Mouse (Mus musculus) stomach, embryonic 15.5 days (tissue): ENCODE measurements around the gene Angptl8. TPM values are rescaled to one million over a fixed set of nuclear protein-coding genes. Genes with fewer than 3 reads are reported as not detected.

Experiments used
- ATAC-seq: fragments of 200-750 bp; cut with Nextera tagmentation; 2 replicates; pipeline ENCODE4 v1.8.0; 2017; ENCODE audit warnings: low read depth, moderate number of reproducible peaks, moderate TSS enrichment; ENCODE audit not compliant: insufficient read depth, low FRiP score
- H3K27ac ChIP-seq: fragments of 300-500 bp; sonication (generic); 2 replicates; pipeline ENCODE4 v1.5.1; 2015; ENCODE audit warnings: mild to moderate bottlenecking, inconsistent platforms
- H3K27me3 ChIP-seq: fragments of 300-500 bp; sonication (generic); replicated peaks from 2 replicates; pipeline ENCODE4 v1.6.1; 2015; ENCODE audit warnings: inconsistent platforms
- H3K36me3 ChIP-seq: fragments of 300-500 bp; sonication (generic); 2 replicates; pipeline ENCODE4 v1.6.1; 2015; ENCODE audit warnings: inconsistent platforms
- H3K4me1 ChIP-seq: fragments of 300-500 bp; sonication (generic); 2 replicates; pipeline ENCODE4 v1.6.1; 2015; ENCODE audit warnings: inconsistent platforms
- H3K4me2 ChIP-seq: fragments of 300-500 bp; sonication (generic); 2 replicates; pipeline ENCODE4 v1.6.1; 2015; ENCODE audit warnings: mild to moderate bottlenecking, inconsistent platforms
- H3K4me3 ChIP-seq: fragments of 300-500 bp; sonication (generic); replicated peaks from 2 replicates; pipeline ENCODE4 v1.5.1; 2015; ENCODE audit warnings: inconsistent platforms
- H3K9ac ChIP-seq: fragments of 300-500 bp; sonication (generic); 2 replicates; pipeline ENCODE4 v1.6.1; 2015; ENCODE audit warnings: inconsistent platforms
- H3K9me3 ChIP-seq: fragments of 300-500 bp; sonication (generic); 2 replicates; pipeline ENCODE4 v1.6.1; 2016; ENCODE audit warnings: inconsistent platforms
- WGBS: fragments of 180-500 bp; shearing (Covaris S2); methylation state at CpG from one replicate; pipeline ENCODE4 v1.1.7; 2015; 5-methylcytosine and 5-hydroxymethylcytosine counted together
- polyA plus RNA-seq: library from polyadenylated mRNA; unstranded; fragments of >200 nt; fragmentation: Nextera tagmentation; extraction: Ambion mirVana; gene quantifications from 2 replicates; pipeline ENCODE4 v1.2.1, GENCODE M21; 2015

Gene Angptl8
- polyA plus RNA-seq, 1 experiment from 2014 or later: 8.1 TPM

DNA sequence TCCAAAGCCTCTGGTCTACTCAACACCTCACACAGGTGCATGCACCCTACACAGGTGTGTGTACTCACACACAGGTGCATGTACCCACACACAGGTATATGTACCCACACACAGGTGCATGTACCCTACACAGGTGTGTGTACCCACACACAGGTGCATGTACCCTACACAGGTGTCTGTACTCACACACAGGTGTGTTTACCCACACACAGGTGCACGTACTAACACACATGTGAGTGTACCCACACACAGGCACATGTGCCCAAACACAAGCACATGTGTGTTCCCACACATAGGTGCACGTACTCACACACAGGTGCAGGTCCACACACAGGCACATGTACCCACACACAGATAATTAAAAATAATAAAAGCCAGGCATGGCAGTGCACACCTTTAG, 2.4 kb downstream of the Angptl8 start:
- Histone ChIP-seq H3K27me3 (no peaks in the 10 kb centered on the region), H3K4me3 (no peak overlapping the region), H3K4me1 (peaks cover 10% of the 10 kb centered on the region), H3K9me3 (no peaks in the 10 kb centered on the region), H3K4me2 (no peak overlapping the region), H3K9ac (no peak overlapping the region), H3K27ac (no peak overlapping the region), H3K36me3 (peaks cover 30% of the 10 kb centered on the region)
- no peak for ATAC-seq
- WGBS: 85% methylated on average over 2 of the region's 2 CpGs

- Histone ChIP-seq H3K4me2 (no peak overlapping the region), H3K4me1 (peaks cover 15% of the 10 kb centered on the region), H3K36me3 (peaks cover 39% of the 10 kb centered on the region), H3K27ac (0 out of 2 replicates have a peak overlapping the region, but pooled peaks have one; percentile 31), H3K27me3 (no peaks in the 10 kb centered on the region), H3K9ac (no peak overlapping the region), H3K9me3 (no peaks in the 10 kb centered on the region), H3K4me3 (no peak overlapping the region)
- ATAC-seq: no peak
- 58% methylated on average over 8 of the region's 8 CpGs for WGBS
These were observed 4.9 kb downstream of the Angptl8 start for GRCm38 (mm10) chr9:21840115-21840787.

DNA sequence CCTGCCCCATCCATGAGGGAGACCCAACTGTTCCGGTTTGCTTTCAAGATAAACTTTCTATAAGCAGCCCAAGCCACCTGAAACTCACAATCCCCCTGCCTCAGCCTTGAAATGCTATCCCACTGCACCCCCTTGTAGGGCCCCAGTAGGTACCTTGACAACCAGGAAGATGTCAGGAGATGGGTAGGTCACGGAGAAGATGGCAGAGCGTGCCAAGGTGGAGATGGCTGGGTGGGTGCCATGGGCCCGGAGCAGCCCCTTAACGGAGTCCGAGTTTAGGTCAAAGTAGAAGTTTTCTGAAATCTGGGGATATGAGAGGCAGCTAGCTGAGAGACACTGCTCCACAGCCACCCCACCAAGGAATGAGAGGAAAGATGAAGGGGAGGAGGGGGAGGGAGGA, 6.0 kb downstream of the Angptl8 start:
- 88% methylated on average over 6 of the region's 6 CpGs for WGBS
- peaks cover 34% of the 10 kb centered on the region for H3K36me3 ChIP-seq
- no peaks in the 10 kb centered on the region for H3K27me3 ChIP-seq
- no peaks in the 10 kb centered on the region for H3K9me3 ChIP-seq
- no peak overlapping the region for H3K4me3 ChIP-seq
- ATAC-seq: no peak
- H3K4me2 ChIP-seq: no peak overlapping the region
- no peak overlapping the region for H3K27ac ChIP-seq
- H3K4me1 ChIP-seq: peaks cover 24% of the 10 kb centered on the region
- no peak overlapping the region for H3K9ac ChIP-seq

- WGBS: 30% methylated on average over 5 of the region's 5 CpGs
- Histone ChIP-seq H3K9me3 (no peaks in the 10 kb centered on the region), H3K27me3 (no peaks in the 10 kb centered on the region), H3K27ac (peak overlapping the region; percentile 80), H3K4me3 (no peak overlapping the region), H3K36me3 (peaks cover 30% of the 10 kb centered on the region), H3K9ac (no peak overlapping the region), H3K4me2 (no peak overlapping the region), H3K4me1 (peaks cover 34% of the 10 kb centered on the region)
- ATAC-seq: 0 out of 2 replicates have a peak, but pooled peaks have one; percentile 37
These were observed 7.1 kb downstream of the Angptl8 start for GRCm38 (mm10) chr9:21842391-21842790.

- Histone ChIP-seq H3K9me3 (no peaks in the 10 kb centered on the region), H3K36me3 (peaks cover 24% of the 10 kb centered on the region; the same call in 1 of the 2 replicates), H3K27me3 (no peaks in the 10 kb centered on the region), H3K4me3 (no peak overlapping the region), H3K4me2 (no peak overlapping the region), H3K9ac (no peak overlapping the region), H3K4me1 (peaks cover 41% of the 10 kb centered on the region), H3K27ac (peak overlapping the region; percentile 80)
- ATAC-seq: no peak
- WGBS: 42% methylated on average over 6 of the region's 6 CpGs
These were observed 7.8 kb downstream of the Angptl8 start for GRCm38 (mm10) chr9:21843086-21843485.

- Histone ChIP-seq H3K4me3 (no peak overlapping the region), H3K9me3 (no peaks in the 10 kb centered on the region), H3K27me3 (no peaks in the 10 kb centered on the region), H3K27ac (no peak overlapping the region), H3K9ac (no peak overlapping the region), H3K4me1 (peaks cover 56% of the 10 kb centered on the region), H3K4me2 (no peak overlapping the region), H3K36me3 (peaks cover 11% of the 10 kb centered on the region; the same call in 1 of the 2 replicates)
- WGBS: 41% methylated on average over 14 of the region's 14 CpGs
- ATAC-seq: no peak
These were observed 10.2 kb downstream of the Angptl8 start for GRCm38 (mm10) chr9:21845381-21846080.

GRCm38 (mm10) chr9:21846755-21847341, 11.5 kb downstream of the Angptl8 start:
- H3K4me2 ChIP-seq: peak overlapping the region; percentile 53
- WGBS: 15% methylated on average over 11 of the region's 11 CpGs
- H3K36me3 ChIP-seq: peaks cover 11% of the 10 kb centered on the region; the same call in 1 of the 2 replicates
- H3K9me3 ChIP-seq: no peaks in the 10 kb centered on the region
- peak; percentile 56; the same call in 1 of the 2 replicates for ATAC-seq
- peaks cover 61% of the 10 kb centered on the region for H3K4me1 ChIP-seq
- peak overlapping the region; percentile 29 for H3K4me3 ChIP-seq
- 0 out of 2 replicates have a peak overlapping the region, but pooled peaks have one; percentile 12 for H3K9ac ChIP-seq
- no peaks in the 10 kb centered on the region for H3K27me3 ChIP-seq
- H3K27ac ChIP-seq: peak overlapping the region; percentile 92

DNA sequence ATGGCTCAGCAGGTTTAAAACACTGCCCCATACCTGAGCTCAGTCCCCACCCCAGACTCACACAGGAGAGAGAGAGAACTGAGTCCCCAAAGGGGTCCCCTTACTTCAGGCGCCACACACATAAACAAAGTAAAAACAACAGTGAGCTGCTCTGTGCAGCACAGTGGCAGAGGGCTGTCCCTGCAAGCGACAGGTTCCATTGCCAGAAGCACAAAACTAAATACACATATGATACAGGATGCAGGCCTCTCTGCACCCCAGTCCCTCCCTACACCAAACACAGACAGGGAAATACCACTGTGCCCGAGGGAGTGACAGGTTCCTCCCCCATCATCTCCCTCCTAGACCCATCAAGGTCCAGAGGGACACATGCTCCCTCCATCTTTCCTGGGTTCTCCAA, 12.1 kb downstream of the Angptl8 start:
- Histone ChIP-seq H3K4me2 (peak overlapping the region; percentile 53), H3K27me3 (no peaks in the 10 kb centered on the region), H3K27ac (peak overlapping the region; percentile 92), H3K9ac (no peak overlapping the region), H3K4me1 (peaks cover 61% of the 10 kb centered on the region), H3K36me3 (peaks cover 11% of the 10 kb centered on the region; the same call in 1 of the 2 replicates), H3K4me3 (no peak overlapping the region; the same call in 1 of the 2 replicates), H3K9me3 (no peaks in the 10 kb centered on the region)
- ATAC-seq: no peak
- WGBS: 18% methylated on average over 3 of the region's 3 CpGs

DNA sequence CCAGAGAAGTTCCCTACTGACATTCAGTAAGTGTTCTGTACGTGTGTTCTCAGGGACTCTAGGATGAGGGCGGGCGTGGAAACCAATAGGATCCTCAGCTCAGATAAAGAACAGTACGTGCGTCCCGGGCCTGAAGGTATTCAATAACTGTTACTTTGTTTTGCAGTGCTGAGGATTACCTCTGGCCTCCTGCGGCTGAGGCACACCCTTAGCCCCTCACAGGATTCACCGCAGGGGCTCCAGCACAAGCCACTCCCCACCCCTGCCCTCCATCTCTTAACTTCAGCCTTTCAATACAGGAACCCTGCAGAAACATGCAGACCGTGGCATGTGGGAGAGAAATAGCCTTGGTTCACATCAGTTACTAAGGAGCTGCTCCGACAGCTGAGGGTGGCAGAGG, 12.6 kb downstream of the Angptl8 start:
- no peak overlapping the region for H3K4me3 ChIP-seq
- H3K36me3 ChIP-seq: peaks cover 11% of the 10 kb centered on the region; the same call in 1 of the 2 replicates
- WGBS: 32% methylated on average over 10 of the region's 10 CpGs
- peaks cover 59% of the 10 kb centered on the region for H3K4me1 ChIP-seq
- no peak for ATAC-seq
- peak overlapping the region; percentile 53; the same call in 1 of the 2 replicates for H3K4me2 ChIP-seq
- peak overlapping the region; percentile 92 for H3K27ac ChIP-seq
- H3K9ac ChIP-seq: no peak overlapping the region
- H3K9me3 ChIP-seq: no peaks in the 10 kb centered on the region
- H3K27me3 ChIP-seq: no peaks in the 10 kb centered on the region

GRCm38 (mm10) chr9:21849691-21850677, 14.7 kb downstream of the Angptl8 start:
- Histone ChIP-seq H3K4me1 (peaks cover 60% of the 10 kb centered on the region), H3K9me3 (no peaks in the 10 kb centered on the region), H3K4me3 (no peak overlapping the region), H3K36me3 (peaks cover 4% of the 10 kb centered on the region; the same call in 1 of the 2 replicates), H3K9ac (no peak overlapping the region), H3K27me3 (no peaks in the 10 kb centered on the region), H3K27ac (peak overlapping the region; percentile 26; the same call in 1 of the 2 replicates), H3K4me2 (peak overlapping the region; percentile 84; the same call in 1 of the 2 replicates)
- no peak for ATAC-seq
- 54% methylated on average over 7 of the region's 7 CpGs for WGBS

- H3K9ac ChIP-seq: no peak overlapping the region
- peaks cover 54% of the 10 kb centered on the region for H3K4me1 ChIP-seq
- H3K27ac ChIP-seq: no peak overlapping the region
- 48% methylated on average over 3 of the region's 3 CpGs for whole genome bisulfite sequencing
- no peaks in the 10 kb centered on the region for H3K9me3 ChIP-seq
- no peaks in the 10 kb centered on the region for H3K27me3 ChIP-seq
- peak overlapping the region; percentile 83 for H3K4me3 ChIP-seq
- peak overlapping the region; percentile 84 for H3K4me2 ChIP-seq
- H3K36me3 ChIP-seq: no peaks in the 10 kb centered on the region
- ATAC-seq: no peak
These were observed 15.8 kb downstream of the Angptl8 start for GRCm38 (mm10) chr9:21851084-21851483.
